In genomic region chr12:31996877-31997276, GRCm38 (mm10) we compare ENCODE assay signal across 8 mouse cellular contexts. TPM values are rescaled to one million over a fixed set of nuclear protein-coding genes. Genes with fewer than 3 reads are reported as not detected.
A peak's percentile ranks its signal among the peaks of the same experiment; 100 is the strongest.
DNase-seq lines count a peak whose midpoint lies in the region; ATAC-seq and TF ChIP-seq lines count a peak whose summit lies in the region.

No protein-coding gene starts in this region.

- no peak overlapping the region for H3K27ac ChIP-seq in intestine, postnatal 0 days (ENCODE audit: low read depth, low read length)
- no peak overlapping the region for H3K27ac ChIP-seq in forebrain, embryonic 16.5 days (ENCODE audit: low read length)

- peak; percentile 27 to 30 for DNase-seq in heart, adult 9 months (ENCODE audit: low spot score in 2 of 2)
- no peak for DNase-seq in heart, postnatal 4 days
- peak; percentile 65 for DNase-seq in NIH3T3 (ENCODE audit: low read depth)
- DNase-seq in monocyte, adult 2 months (ENCODE audit: low read depth in 1 of 2, low spot score in 2 of 2): peak; percentile 25 to 44
- DNase-seq in gastrocnemius, adult 8-10 months (ENCODE audit: low spot score in 2 of 2): no peak
- DNase-seq in ovary, postnatal 36 days (ENCODE audit: low spot score): no peak

- 37% methylated on average over 5 of the region's 5 CpGs for WGBS in intestine, postnatal 0 days
- WGBS in forebrain, embryonic 16.5 days: 82% methylated on average over 5 of the region's 5 CpGs

- H3K9me3 ChIP-seq in intestine, postnatal 0 days (ENCODE audit: control insufficient read depth): no peaks in the 10 kb centered on the region
- no peaks in the 10 kb centered on the region for H3K9me3 ChIP-seq in forebrain, embryonic 16.5 days (ENCODE audit: control insufficient read depth, low read length)

- ATAC-seq in intestine, postnatal 0 days: peak; percentile 74
- no peak for ATAC-seq in forebrain, embryonic 16.5 days

- H3K9ac ChIP-seq in intestine, postnatal 0 days (ENCODE audit: low read depth, low read length): no peak overlapping the region
- H3K9ac ChIP-seq in forebrain, embryonic 16.5 days (replicated peaks; ENCODE audit: low read depth, low read length): no peak overlapping the region

- no peak overlapping the region for H3K4me2 ChIP-seq in intestine, postnatal 0 days (replicated peaks; ENCODE audit: low read depth)
- H3K4me2 ChIP-seq in forebrain, embryonic 16.5 days (ENCODE audit: low read length): no peak overlapping the region

- no peaks in the 10 kb centered on the region for H3K36me3 ChIP-seq in intestine, postnatal 0 days (ENCODE audit: control insufficient read depth, insufficient read depth)
- no peaks in the 10 kb centered on the region for H3K36me3 ChIP-seq in forebrain, embryonic 16.5 days (ENCODE audit: control insufficient read depth, insufficient read depth)

- TF ChIP-seq CTCF in intestine, postnatal 0 days (IDR thresholded peaks at IDR 0.05; ENCODE audit: low read depth): no peak

- no peaks in the 10 kb centered on the region for H3K27me3 ChIP-seq in intestine, postnatal 0 days (replicated peaks; ENCODE audit: control insufficient read depth, insufficient read depth, low read length)
- H3K27me3 ChIP-seq in forebrain, embryonic 16.5 days (replicated peaks; ENCODE audit: control insufficient read depth, insufficient read depth, low read length): no peaks in the 10 kb centered on the region

- no peaks in the 10 kb centered on the region for H3K4me1 ChIP-seq in intestine, postnatal 0 days (replicated peaks; ENCODE audit: control insufficient read depth, insufficient read depth, low read length)
- H3K4me1 ChIP-seq in forebrain, embryonic 16.5 days (replicated peaks; ENCODE audit: control insufficient read depth, insufficient read depth, low read length): peaks cover 18% of the 10 kb centered on the region

- H3K4me3 ChIP-seq in intestine, postnatal 0 days (ENCODE audit: low read depth, low read length): no peak overlapping the region
- H3K4me3 ChIP-seq in forebrain, embryonic 16.5 days (replicated peaks; ENCODE audit: low read length): no peak overlapping the region

RNA-seq across cellular contexts. Expression of gene Hbp1, which starts 46.5 kb away (rescaled TPM):
- total RNA-seq in heart, postnatal 4 days (2021): 10 to 100 TPM; 65.5 to 66.2 TPM
- 63.3 and 68.0 TPM in 2 replicates for polyA plus RNA-seq in intestine, postnatal 0 days (2015; fragmentation: Nextera tagmentation; extraction: Ambion mirVana)
- polyA plus RNA-seq in forebrain, embryonic 16.5 days (2015; fragmentation: Nextera tagmentation; extraction: Ambion mirVana): 83.3 and 96.3 TPM in 2 replicates
- total RNA-seq in gastrocnemius, adult 8-10 months (2022): 10 to 100 TPM; 65.3 to 78.0 (median 69.0) TPM

Comparison
In these comparisons a context has a peak if more than half of its experiments do, and no peak if none do; other contexts are left out.
1. DNase-seq: peak in heart, adult 9 months (2 of 2), NIH3T3 (single experiment) and monocyte, adult 2 months (2 of 2); none in heart, postnatal 4 days (single experiment), gastrocnemius, adult 8-10 months (0 of 2) and ovary, postnatal 36 days (single experiment).